Mouse (Mus musculus): ENCODE results near the gene Efna5. TPM values are rescaled to one million over a fixed set of nuclear protein-coding genes. Genes with fewer than 3 reads are reported as not detected.

Efna5 gene
- polyA plus RNA-seq, 1 experiment from 2014 or later: 36.2 TPM

DNA sequence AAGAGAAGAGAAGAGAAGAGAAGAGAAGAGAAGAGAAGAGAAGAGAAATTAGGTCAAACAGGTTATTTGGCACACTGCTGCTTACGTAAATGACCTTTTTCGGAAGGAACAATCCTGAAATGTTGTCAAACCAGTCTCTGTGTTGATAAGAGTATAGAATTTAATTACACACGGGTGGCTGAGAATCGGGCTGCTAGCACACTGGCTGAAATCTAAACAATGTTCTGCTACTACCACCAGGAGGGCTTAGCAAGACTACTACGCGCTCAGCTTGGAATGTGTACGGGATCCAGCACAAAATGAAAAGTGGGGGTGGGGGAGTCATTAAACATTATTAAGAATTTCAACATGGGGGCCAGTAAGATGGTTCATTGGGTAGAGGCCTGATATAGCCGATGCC lies 190.9 kb downstream of the Efna5 start:
- no peaks in the 10 kb centered on the region for H3K27me3 ChIP-seq (ENCODE audit: control insufficient read depth, insufficient read depth, low read length)
- H3K4me1 ChIP-seq (replicated peaks; ENCODE audit: control insufficient read depth, insufficient read depth, low read length): peaks cover 6% of the 10 kb centered on the region; the same call in 1 of the 2 replicates
- no peaks in the 10 kb centered on the region for H3K36me3 ChIP-seq (replicated peaks; ENCODE audit: control insufficient read depth, insufficient read depth)
- H3K27ac ChIP-seq: no peak overlapping the region
- no peak overlapping the region for H3K4me3 ChIP-seq (replicated peaks; ENCODE audit: low read length)
- DNase-seq (ENCODE audit: low spot score) (no peak), ATAC-seq (ENCODE audit: low FRiP score) (no peak)
- no peaks in the 10 kb centered on the region for H3K9me3 ChIP-seq (ENCODE audit: control insufficient read depth, low read length)
- no peak overlapping the region for H3K4me2 ChIP-seq (replicated peaks)
- WGBS: 61% methylated on average over 8 of the region's 8 CpGs
- no peak overlapping the region for H3K9ac ChIP-seq

DNA sequence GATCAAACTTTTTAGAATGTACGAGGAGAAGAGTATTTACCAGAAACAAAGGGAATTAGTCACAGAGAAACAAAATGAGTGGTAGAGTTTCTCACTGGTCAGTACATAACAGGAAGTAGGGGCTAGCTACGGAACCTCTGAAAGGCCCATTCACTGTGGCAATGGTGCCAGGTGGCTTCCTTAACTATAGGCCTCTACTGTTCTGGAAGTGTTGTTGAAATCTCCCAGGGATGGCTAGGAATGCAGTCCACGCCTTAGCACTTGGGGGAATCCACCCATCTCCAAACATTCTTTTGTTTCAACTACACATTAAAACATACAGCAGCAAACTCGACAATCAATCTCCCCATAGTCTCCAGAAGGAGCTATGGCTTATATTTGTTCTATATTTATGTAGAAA lies 191.5 kb downstream of the Efna5 start:
- 68% methylated on average over 4 of the region's 4 CpGs for WGBS
- no peaks in the 10 kb centered on the region for H3K9me3 ChIP-seq (ENCODE audit: control insufficient read depth, low read length)
- peaks cover 6% of the 10 kb centered on the region; the same call in 1 of the 2 replicates for H3K4me1 ChIP-seq (replicated peaks; ENCODE audit: control insufficient read depth, insufficient read depth, low read length)
- ATAC-seq (ENCODE audit: low FRiP score) (no peak), DNase-seq (ENCODE audit: low spot score) (no peak)
- H3K4me3 ChIP-seq (replicated peaks; ENCODE audit: low read length): no peak overlapping the region
- H3K9ac ChIP-seq: no peak overlapping the region
- H3K4me2 ChIP-seq (replicated peaks): no peak overlapping the region
- no peak overlapping the region for H3K27ac ChIP-seq
- no peaks in the 10 kb centered on the region for H3K27me3 ChIP-seq (ENCODE audit: control insufficient read depth, insufficient read depth, low read length)
- no peaks in the 10 kb centered on the region for H3K36me3 ChIP-seq (replicated peaks; ENCODE audit: control insufficient read depth, insufficient read depth)

- 64% methylated on average over 6 of the region's 6 CpGs for WGBS
- H3K9me3 ChIP-seq (ENCODE audit: control insufficient read depth, low read length): no peaks in the 10 kb centered on the region
- ATAC-seq (ENCODE audit: low FRiP score) (no peak), DNase-seq (ENCODE audit: low spot score) (no peak)
- H3K27ac ChIP-seq: no peak overlapping the region
- H3K4me3 ChIP-seq (replicated peaks; ENCODE audit: low read length): no peak overlapping the region
- no peaks in the 10 kb centered on the region for H3K27me3 ChIP-seq (ENCODE audit: control insufficient read depth, insufficient read depth, low read length)
- H3K9ac ChIP-seq: no peak overlapping the region
- no peaks in the 10 kb centered on the region for H3K36me3 ChIP-seq (replicated peaks; ENCODE audit: control insufficient read depth, insufficient read depth)
- no peak overlapping the region for H3K4me2 ChIP-seq (replicated peaks)
- peaks cover 5% of the 10 kb centered on the region; the same call in 1 of the 2 replicates for H3K4me1 ChIP-seq (replicated peaks; ENCODE audit: control insufficient read depth, insufficient read depth, low read length)
These were observed 193.7 kb downstream of the Efna5 start for GRCm38 (mm10) chr17:62687369-62687768.

GRCm38 (mm10) chr17:62685181-62685580 lies 195.9 kb downstream of the Efna5 start:
- Histone ChIP-seq H3K27ac (no peak overlapping the region), H3K4me3 (replicated peaks; ENCODE audit: low read length) (no peak overlapping the region), H3K9me3 (ENCODE audit: control insufficient read depth, low read length) (no peaks in the 10 kb centered on the region), H3K9ac (no peak overlapping the region), H3K36me3 (replicated peaks; ENCODE audit: control insufficient read depth, insufficient read depth) (no peaks in the 10 kb centered on the region), H3K4me2 (replicated peaks) (no peak overlapping the region), H3K4me1 (replicated peaks; ENCODE audit: control insufficient read depth, insufficient read depth, low read length) (0 out of 2 replicates have a peak, but pooled peaks cover 4% of the 10 kb centered on the region), H3K27me3 (ENCODE audit: control insufficient read depth, insufficient read depth, low read length) (no peaks in the 10 kb centered on the region)
- WGBS: 63% methylated on average over 6 of the region's 6 CpGs
- ATAC-seq (ENCODE audit: low FRiP score) (no peak), DNase-seq (ENCODE audit: low spot score) (no peak)

DNA sequence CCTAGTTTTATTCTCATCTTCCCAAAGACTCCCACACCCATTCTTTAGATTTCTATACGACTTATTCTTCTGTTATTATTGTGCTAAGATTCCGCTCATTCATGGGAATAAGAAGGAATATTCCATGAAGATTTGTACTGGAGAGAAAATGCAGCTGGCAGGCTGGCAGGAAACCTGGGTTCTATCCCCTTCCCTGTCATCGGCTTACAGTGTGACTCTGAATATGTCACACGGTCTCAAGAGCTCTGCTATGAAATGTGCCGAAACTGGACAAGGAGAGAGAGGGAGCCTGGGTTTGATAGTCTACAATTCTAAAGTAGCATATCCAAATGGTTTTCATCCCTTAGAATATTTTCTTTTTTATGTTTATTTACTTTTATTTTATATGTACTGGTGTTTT lies 198.0 kb downstream of the Efna5 start:
- Histone ChIP-seq H3K4me2 (replicated peaks) (no peak overlapping the region), H3K9ac (no peak overlapping the region), H3K9me3 (ENCODE audit: control insufficient read depth, low read length) (no peaks in the 10 kb centered on the region), H3K36me3 (replicated peaks; ENCODE audit: control insufficient read depth, insufficient read depth) (no peaks in the 10 kb centered on the region), H3K4me3 (replicated peaks; ENCODE audit: low read length) (no peak overlapping the region), H3K27ac (no peak overlapping the region), H3K27me3 (ENCODE audit: control insufficient read depth, insufficient read depth, low read length) (no peaks in the 10 kb centered on the region), H3K4me1 (replicated peaks; ENCODE audit: control insufficient read depth, insufficient read depth, low read length) (0 out of 2 replicates have a peak, but pooled peaks cover 4% of the 10 kb centered on the region)
- DNase-seq (ENCODE audit: low spot score) (no peak), ATAC-seq (ENCODE audit: low FRiP score) (no peak)
- 96% methylated on average over 5 of the region's 5 CpGs for WGBS

DNA sequence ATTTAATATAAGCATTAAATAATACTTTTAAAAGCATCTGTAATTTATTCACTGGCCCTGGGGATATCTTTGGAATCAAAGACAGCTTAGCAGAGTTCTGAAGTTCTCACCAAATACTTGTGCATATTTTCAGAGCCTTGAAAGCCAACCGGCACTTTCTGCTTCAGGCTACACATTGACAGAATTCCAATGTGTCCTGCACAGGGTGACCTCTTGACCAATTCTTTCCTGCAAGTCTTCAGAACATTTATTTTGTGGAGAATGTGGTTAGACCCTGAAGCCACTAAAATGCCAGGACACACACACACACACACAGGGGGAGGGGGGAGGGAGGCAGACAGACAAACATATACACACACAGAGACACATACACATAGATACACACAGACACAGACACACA lies 199.4 kb downstream of the Efna5 start:
- Histone ChIP-seq H3K4me3 (replicated peaks; ENCODE audit: low read length) (no peak overlapping the region), H3K4me2 (replicated peaks) (no peak overlapping the region), H3K36me3 (replicated peaks; ENCODE audit: control insufficient read depth, insufficient read depth) (no peaks in the 10 kb centered on the region), H3K27me3 (ENCODE audit: control insufficient read depth, insufficient read depth, low read length) (no peaks in the 10 kb centered on the region), H3K27ac (no peak overlapping the region), H3K9ac (no peak overlapping the region), H3K4me1 (replicated peaks; ENCODE audit: control insufficient read depth, insufficient read depth, low read length) (0 out of 2 replicates have a peak, but pooled peaks cover 4% of the 10 kb centered on the region), H3K9me3 (ENCODE audit: control insufficient read depth, low read length) (no peaks in the 10 kb centered on the region)
- DNase-seq (ENCODE audit: low spot score) (no peak), ATAC-seq (ENCODE audit: low FRiP score) (no peak)
- 65% methylated on average over 1 of the region's 1 CpGs for WGBS

- Histone ChIP-seq H3K4me3 (replicated peaks; ENCODE audit: low read length) (no peak overlapping the region), H3K27me3 (ENCODE audit: control insufficient read depth, insufficient read depth, low read length) (no peaks in the 10 kb centered on the region), H3K4me2 (replicated peaks) (no peak overlapping the region), H3K27ac (no peak overlapping the region), H3K36me3 (replicated peaks; ENCODE audit: control insufficient read depth, insufficient read depth) (no peaks in the 10 kb centered on the region), H3K9me3 (ENCODE audit: control insufficient read depth, low read length) (no peaks in the 10 kb centered on the region), H3K4me1 (replicated peaks; ENCODE audit: control insufficient read depth, insufficient read depth, low read length) (0 out of 2 replicates have a peak, but pooled peaks cover 4% of the 10 kb centered on the region), H3K9ac (no peak overlapping the region)
- ATAC-seq (ENCODE audit: low FRiP score) (no peak), DNase-seq (ENCODE audit: low spot score) (no peak)
- 65% methylated on average over 1 of the region's 1 CpGs for WGBS
These were observed 200.4 kb downstream of the Efna5 start for GRCm38 (mm10) chr17:62680737-62681136.

GRCm38 (mm10) chr17:62676832-62677231 lies 204.3 kb downstream of the Efna5 start:
- no peaks in the 10 kb centered on the region for H3K9me3 ChIP-seq (ENCODE audit: control insufficient read depth, low read length)
- 80% methylated on average over 6 of the region's 6 CpGs for WGBS
- no peaks in the 10 kb centered on the region for H3K27me3 ChIP-seq (ENCODE audit: control insufficient read depth, insufficient read depth, low read length)
- ATAC-seq (ENCODE audit: low FRiP score) (no peak), DNase-seq (ENCODE audit: low spot score) (no peak)
- H3K4me3 ChIP-seq (replicated peaks; ENCODE audit: low read length): no peak overlapping the region
- no peaks in the 10 kb centered on the region for H3K36me3 ChIP-seq (replicated peaks; ENCODE audit: control insufficient read depth, insufficient read depth)
- no peak overlapping the region for H3K27ac ChIP-seq
- H3K9ac ChIP-seq: no peak overlapping the region
- H3K4me1 ChIP-seq (replicated peaks; ENCODE audit: control insufficient read depth, insufficient read depth, low read length): 0 out of 2 replicates have a peak, but pooled peaks cover 8% of the 10 kb centered on the region
- no peak overlapping the region for H3K4me2 ChIP-seq (replicated peaks)

DNA sequence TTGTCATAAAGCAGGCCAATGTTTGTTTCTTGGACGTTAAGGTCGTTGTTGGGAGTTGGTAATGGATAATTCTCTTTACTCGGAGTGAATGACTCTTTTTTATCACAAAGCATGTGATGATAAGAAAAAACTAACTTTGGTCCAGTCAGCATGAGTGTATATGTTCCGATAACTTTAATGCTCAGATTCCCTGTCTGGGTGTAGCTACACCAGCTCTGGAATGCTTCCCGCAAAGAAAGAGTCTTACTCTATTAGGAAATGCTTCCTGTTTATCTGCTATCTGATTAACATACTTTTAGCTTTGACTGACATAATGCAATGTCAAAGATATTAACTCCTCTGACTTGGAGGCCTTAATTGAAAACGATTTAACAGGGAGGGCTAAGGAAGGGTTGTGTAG lies 204.7 kb downstream of the Efna5 start:
- no peak overlapping the region for H3K4me2 ChIP-seq (replicated peaks)
- 64% methylated on average over 6 of the region's 6 CpGs for WGBS
- ATAC-seq (ENCODE audit: low FRiP score) (no peak), DNase-seq (ENCODE audit: low spot score) (no peak)
- H3K9ac ChIP-seq: no peak overlapping the region
- no peaks in the 10 kb centered on the region for H3K36me3 ChIP-seq (replicated peaks; ENCODE audit: control insufficient read depth, insufficient read depth)
- no peaks in the 10 kb centered on the region for H3K9me3 ChIP-seq (ENCODE audit: control insufficient read depth, low read length)
- no peak overlapping the region for H3K27ac ChIP-seq
- no peaks in the 10 kb centered on the region for H3K27me3 ChIP-seq (ENCODE audit: control insufficient read depth, insufficient read depth, low read length)
- no peak overlapping the region for H3K4me3 ChIP-seq (replicated peaks; ENCODE audit: low read length)
- H3K4me1 ChIP-seq (replicated peaks; ENCODE audit: control insufficient read depth, insufficient read depth, low read length): 0 out of 2 replicates have a peak, but pooled peaks cover 8% of the 10 kb centered on the region

- WGBS: 65% methylated on average over 5 of the region's 5 CpGs
- H3K9ac ChIP-seq: no peak overlapping the region
- no peaks in the 10 kb centered on the region for H3K27me3 ChIP-seq (ENCODE audit: control insufficient read depth, insufficient read depth, low read length)
- ATAC-seq (ENCODE audit: low FRiP score) (no peak), DNase-seq (ENCODE audit: low spot score) (no peak)
- no peak overlapping the region for H3K4me3 ChIP-seq (replicated peaks; ENCODE audit: low read length)
- 0 out of 2 replicates have a peak, but pooled peaks cover 7% of the 10 kb centered on the region for H3K4me1 ChIP-seq (replicated peaks; ENCODE audit: control insufficient read depth, insufficient read depth, low read length)
- H3K36me3 ChIP-seq (replicated peaks; ENCODE audit: control insufficient read depth, insufficient read depth): no peaks in the 10 kb centered on the region
- no peak overlapping the region for H3K27ac ChIP-seq
- no peaks in the 10 kb centered on the region for H3K9me3 ChIP-seq (ENCODE audit: control insufficient read depth, low read length)
- H3K4me2 ChIP-seq (replicated peaks): no peak overlapping the region
These were observed 205.3 kb downstream of the Efna5 start for GRCm38 (mm10) chr17:62675811-62676255.

All from hindbrain, embryonic 14.5 days (tissue).